Mouse (Mus musculus): ENCODE data around the gene Syne2. TPM values are rescaled to one million over a fixed set of nuclear protein-coding genes. Genes with fewer than 3 reads are reported as not detected.

Syne2 gene
- polyA plus RNA-seq, 1 experiment, result 0.78 TPM

- Histone ChIP-seq H3K27me3 (replicated peaks) (peaks cover 2% of the 10 kb centered on the region), H3K4me3 (replicated peaks) (no peak overlapping the region), H3K36me3 (replicated peaks; ENCODE audit: low read length) (no peaks in the 10 kb centered on the region), H3K9me3 (peaks cover 6% of the 10 kb centered on the region; the same call in 1 of the 2 replicates), H3K4me1 (no peaks in the 10 kb centered on the region)
- no peak for TF ChIP-seq GATA1 (IDR thresholded peaks at IDR 0.05; ENCODE audit: borderline replicate concordance, low read length)
- no peak for TF ChIP-seq FLI1 (IDR thresholded peaks at IDR 0.05; ENCODE audit: low read length)
Measured at GRCm38 (mm10) chr12:75881554-75881953, 63.6 kb downstream of the Syne2 start.

- no peaks in the 10 kb centered on the region for H3K4me1 ChIP-seq
- no peaks in the 10 kb centered on the region for H3K27me3 ChIP-seq (replicated peaks)
- no peak overlapping the region for H3K4me3 ChIP-seq (replicated peaks)
- no peaks in the 10 kb centered on the region for H3K9me3 ChIP-seq
- TF ChIP-seq GATA1 (IDR thresholded peaks at IDR 0.05; ENCODE audit: borderline replicate concordance, low read length) (no peak), FLI1 (IDR thresholded peaks at IDR 0.05; ENCODE audit: low read length) (no peak)
- H3K36me3 ChIP-seq (replicated peaks; ENCODE audit: low read length), result no peaks in the 10 kb centered on the region
Measured at GRCm38 (mm10) chr12:75886161-75886560, 68.2 kb downstream of the Syne2 start.

GRCm38 (mm10) chr12:75886946-75887345, 69.0 kb downstream of the Syne2 start:
- Histone ChIP-seq H3K36me3 (replicated peaks; ENCODE audit: low read length) (no peaks in the 10 kb centered on the region), H3K4me1 (no peaks in the 10 kb centered on the region), H3K27me3 (replicated peaks) (no peaks in the 10 kb centered on the region), H3K4me3 (replicated peaks) (no peak overlapping the region), H3K9me3 (no peaks in the 10 kb centered on the region)
- TF ChIP-seq FLI1 (IDR thresholded peaks at IDR 0.05; ENCODE audit: low read length) (no peak), GATA1 (IDR thresholded peaks at IDR 0.05; ENCODE audit: borderline replicate concordance, low read length) (no peak)

GRCm38 (mm10) chr12:75888721-75889120, 70.8 kb downstream of the Syne2 start:
- no peak for TF ChIP-seq GATA1 (IDR thresholded peaks at IDR 0.05; ENCODE audit: borderline replicate concordance, low read length)
- TF ChIP-seq FLI1 (IDR thresholded peaks at IDR 0.05; ENCODE audit: low read length), result no peak
- Histone ChIP-seq H3K4me3 (replicated peaks) (no peak overlapping the region), H3K9me3 (no peaks in the 10 kb centered on the region), H3K27me3 (replicated peaks) (no peaks in the 10 kb centered on the region), H3K4me1 (no peaks in the 10 kb centered on the region), H3K36me3 (replicated peaks; ENCODE audit: low read length) (no peaks in the 10 kb centered on the region)

- Histone ChIP-seq H3K9me3 (no peaks in the 10 kb centered on the region), H3K4me1 (no peaks in the 10 kb centered on the region), H3K36me3 (replicated peaks; ENCODE audit: low read length) (no peaks in the 10 kb centered on the region), H3K4me3 (replicated peaks) (no peak overlapping the region), H3K27me3 (replicated peaks) (no peaks in the 10 kb centered on the region)
- no peak for TF ChIP-seq GATA1 (IDR thresholded peaks at IDR 0.05; ENCODE audit: borderline replicate concordance, low read length)
- no peak for TF ChIP-seq FLI1 (IDR thresholded peaks at IDR 0.05; ENCODE audit: low read length)
Measured at GRCm38 (mm10) chr12:75891206-75891605, 73.3 kb downstream of the Syne2 start.

- no peaks in the 10 kb centered on the region for H3K27me3 ChIP-seq (replicated peaks)
- no peak overlapping the region for H3K4me3 ChIP-seq (replicated peaks)
- TF ChIP-seq GATA1 (IDR thresholded peaks at IDR 0.05; ENCODE audit: borderline replicate concordance, low read length), result no peak
- TF ChIP-seq FLI1 (IDR thresholded peaks at IDR 0.05; ENCODE audit: low read length), result no peak
- H3K36me3 ChIP-seq (replicated peaks; ENCODE audit: low read length), result no peaks in the 10 kb centered on the region
- no peaks in the 10 kb centered on the region for H3K4me1 ChIP-seq
- no peaks in the 10 kb centered on the region for H3K9me3 ChIP-seq
Measured at GRCm38 (mm10) chr12:75893392-75893791, 75.5 kb downstream of the Syne2 start.

GRCm38 (mm10) chr12:75894316-75894997, 76.5 kb downstream of the Syne2 start:
- TF ChIP-seq FLI1 (IDR thresholded peaks at IDR 0.05; ENCODE audit: low read length) (no peak), GATA1 (IDR thresholded peaks at IDR 0.05; ENCODE audit: borderline replicate concordance, low read length) (no peak)
- H3K9me3 ChIP-seq, result no peaks in the 10 kb centered on the region
- no peaks in the 10 kb centered on the region for H3K36me3 ChIP-seq (replicated peaks; ENCODE audit: low read length)
- no peaks in the 10 kb centered on the region for H3K4me1 ChIP-seq
- H3K4me3 ChIP-seq (replicated peaks), result no peak overlapping the region
- H3K27me3 ChIP-seq (replicated peaks), result no peaks in the 10 kb centered on the region

GRCm38 (mm10) chr12:75894998-75895331, 77.0 kb downstream of the Syne2 start:
- no peak for TF ChIP-seq GATA1 (IDR thresholded peaks at IDR 0.05; ENCODE audit: borderline replicate concordance, low read length)
- no peak for TF ChIP-seq FLI1 (IDR thresholded peaks at IDR 0.05; ENCODE audit: low read length)
- Histone ChIP-seq H3K36me3 (replicated peaks; ENCODE audit: low read length) (no peaks in the 10 kb centered on the region), H3K4me1 (no peaks in the 10 kb centered on the region), H3K9me3 (no peaks in the 10 kb centered on the region), H3K27me3 (replicated peaks) (no peaks in the 10 kb centered on the region), H3K4me3 (replicated peaks) (no peak overlapping the region)

GRCm38 (mm10) chr12:75897793-75898192, 79.9 kb downstream of the Syne2 start:
- no peak for TF ChIP-seq FLI1 (IDR thresholded peaks at IDR 0.05; ENCODE audit: low read length)
- Histone ChIP-seq H3K36me3 (replicated peaks; ENCODE audit: low read length) (no peaks in the 10 kb centered on the region), H3K27me3 (replicated peaks) (no peaks in the 10 kb centered on the region), H3K9me3 (peaks cover 3% of the 10 kb centered on the region), H3K4me3 (replicated peaks) (no peak overlapping the region), H3K4me1 (no peaks in the 10 kb centered on the region)

GRCm38 (mm10) chr12:75901721-75902120, 83.8 kb downstream of the Syne2 start:
- TF ChIP-seq FLI1 (IDR thresholded peaks at IDR 0.05; ENCODE audit: low read length) (no peak), GATA1 (IDR thresholded peaks at IDR 0.05; ENCODE audit: borderline replicate concordance, low read length) (no peak)
- no peak overlapping the region for H3K4me3 ChIP-seq (replicated peaks)
- H3K36me3 ChIP-seq (replicated peaks; ENCODE audit: low read length), result no peaks in the 10 kb centered on the region
- H3K4me1 ChIP-seq, result no peaks in the 10 kb centered on the region
- peaks cover 1% of the 10 kb centered on the region for H3K27me3 ChIP-seq (replicated peaks)
- H3K9me3 ChIP-seq, result peaks cover 3% of the 10 kb centered on the region

GRCm38 (mm10) chr12:75904068-75904467, 86.1 kb downstream of the Syne2 start:
- no peak for TF ChIP-seq GATA1 (IDR thresholded peaks at IDR 0.05; ENCODE audit: borderline replicate concordance, low read length)
- TF ChIP-seq FLI1 (IDR thresholded peaks at IDR 0.05; ENCODE audit: low read length), result no peak
- no peaks in the 10 kb centered on the region for H3K4me1 ChIP-seq
- H3K4me3 ChIP-seq (replicated peaks), result no peak overlapping the region
- H3K36me3 ChIP-seq (replicated peaks; ENCODE audit: low read length), result no peaks in the 10 kb centered on the region
- peaks cover 3% of the 10 kb centered on the region for H3K9me3 ChIP-seq
- peaks cover 1% of the 10 kb centered on the region for H3K27me3 ChIP-seq (replicated peaks)

Measured in megakaryocyte, embryonic 14.5 days (primary cell).